Mouse (Mus musculus): ENCODE results near the gene Ip6k3. TPM values are rescaled to one million over a fixed set of nuclear protein-coding genes. Genes with fewer than 3 reads are reported as not detected.

Ip6k3 gene
- total RNA-seq, 1 experiment, result 0.27 TPM

GRCm38 (mm10) chr17:27168569-27168968 is 974 bp upstream of the Ip6k3 start:
- no peak for TF ChIP-seq CHD2 (IDR thresholded peaks at IDR 0.05; ENCODE audit: low read depth, low read length)
- no peak for TF ChIP-seq ZNF384 (IDR thresholded peaks at IDR 0.05; ENCODE audit: low read depth, low read length)
- no peak for TF ChIP-seq MAFK (IDR thresholded peaks at IDR 0.05; ENCODE audit: insufficient read depth, low read depth, low read length)
- TF ChIP-seq ZC3H11A (IDR thresholded peaks at IDR 0.05; ENCODE audit: borderline replicate concordance, low read depth, low read length), result no peak
- Histone ChIP-seq H3K4me1 (ENCODE audit: control insufficient read depth in 2 of 2, insufficient read depth in 2 of 2, low read length in 2 of 2, poor library complexity in 1 of 2) (no peaks in the 10 kb centered on the region), H3K4me3 (ENCODE audit: insufficient read depth in 1 of 2, low read depth in 1 of 2, low read length in 2 of 2, poor library complexity in 1 of 2, severe bottlenecking in 1 of 2) (no peak overlapping the region), H3K36me3 (ENCODE audit: control insufficient read depth, insufficient read depth, low read length, poor library complexity, severe bottlenecking) (no peaks in the 10 kb centered on the region), H3K27ac (ENCODE audit: insufficient read depth, low read depth, low read length, poor library complexity, severe bottlenecking) (no peak overlapping the region), H3K9me3 (ENCODE audit: control insufficient read depth, insufficient read depth, low read depth, low read length) (no peaks in the 10 kb centered on the region), H3K9ac (ENCODE audit: insufficient read depth, low read depth, low read length, poor library complexity, severe bottlenecking) (no peak overlapping the region)
- in situ Hi-C loops (cut with MboI; ENCODE audit: low sequenced_read_pairs in 2 of 2, unreplicated experiment in 2 of 2), result no loop called here
- no peak for DNase-seq (ENCODE audit: low read depth, low spot score)

GRCm38 (mm10) chr17:27166901-27167300 is 694 bp downstream of the Ip6k3 start:
- Histone ChIP-seq H3K9ac (ENCODE audit: insufficient read depth, low read depth, low read length, poor library complexity, severe bottlenecking) (no peak overlapping the region), H3K4me1 (ENCODE audit: control insufficient read depth in 2 of 2, insufficient read depth in 2 of 2, low read length in 2 of 2, poor library complexity in 1 of 2) (no peaks in the 10 kb centered on the region; a peak in 1 of 4 replicates), H3K36me3 (ENCODE audit: control insufficient read depth, insufficient read depth, low read length, poor library complexity, severe bottlenecking) (no peaks in the 10 kb centered on the region), H3K4me3 (ENCODE audit: insufficient read depth in 1 of 2, low read depth in 1 of 2, low read length in 2 of 2, poor library complexity in 1 of 2, severe bottlenecking in 1 of 2) (no peak overlapping the region), H3K9me3 (ENCODE audit: control insufficient read depth, insufficient read depth, low read depth, low read length) (no peaks in the 10 kb centered on the region), H3K27ac (ENCODE audit: insufficient read depth, low read depth, low read length, poor library complexity, severe bottlenecking) (no peak overlapping the region)
- no peak for TF ChIP-seq MAFK (IDR thresholded peaks at IDR 0.05; ENCODE audit: insufficient read depth, low read depth, low read length)
- TF ChIP-seq HCFC1 (IDR thresholded peaks at IDR 0.05; ENCODE audit: borderline replicate concordance, insufficient read depth, low read length), result no peak
- no peak for TF ChIP-seq ZNF384 (IDR thresholded peaks at IDR 0.05; ENCODE audit: low read depth, low read length)
- TF ChIP-seq ZC3H11A (IDR thresholded peaks at IDR 0.05; ENCODE audit: borderline replicate concordance, low read depth, low read length), result no peak
- TF ChIP-seq CHD2 (IDR thresholded peaks at IDR 0.05; ENCODE audit: low read depth, low read length), result no peak
- in situ Hi-C loops (cut with MboI; ENCODE audit: low sequenced_read_pairs in 2 of 2, unreplicated experiment in 2 of 2), result no loop called here
- no peak for DNase-seq (ENCODE audit: low read depth, low spot score)

GRCm38 (mm10) chr17:27165054-27165773 is 2.4 kb downstream of the Ip6k3 start:
- no peak for TF ChIP-seq ZNF384 (IDR thresholded peaks at IDR 0.05; ENCODE audit: low read depth, low read length)
- TF ChIP-seq ZC3H11A (IDR thresholded peaks at IDR 0.05; ENCODE audit: borderline replicate concordance, low read depth, low read length), result no peak
- no peak for TF ChIP-seq HCFC1 (IDR thresholded peaks at IDR 0.05; ENCODE audit: borderline replicate concordance, insufficient read depth, low read length)
- no peak for TF ChIP-seq MAFK (IDR thresholded peaks at IDR 0.05; ENCODE audit: insufficient read depth, low read depth, low read length)
- TF ChIP-seq CHD2 (IDR thresholded peaks at IDR 0.05; ENCODE audit: low read depth, low read length), result no peak
- H3K9ac ChIP-seq (ENCODE audit: insufficient read depth, low read depth, low read length, poor library complexity, severe bottlenecking), result no peak overlapping the region
- no peak overlapping the region for H3K4me3 ChIP-seq (ENCODE audit: insufficient read depth in 1 of 2, low read depth in 1 of 2, low read length in 2 of 2, poor library complexity in 1 of 2, severe bottlenecking in 1 of 2)
- no peaks in the 10 kb centered on the region for H3K9me3 ChIP-seq (ENCODE audit: control insufficient read depth, insufficient read depth, low read depth, low read length)
- no peak for DNase-seq (ENCODE audit: low read depth, low spot score)
- no peaks in the 10 kb centered on the region for H3K36me3 ChIP-seq (ENCODE audit: control insufficient read depth, insufficient read depth, low read length, poor library complexity, severe bottlenecking)
- no peaks in the 10 kb centered on the region; a peak in 1 of 4 replicates for H3K4me1 ChIP-seq (ENCODE audit: control insufficient read depth in 2 of 2, insufficient read depth in 2 of 2, low read length in 2 of 2, poor library complexity in 1 of 2)
- H3K27ac ChIP-seq (ENCODE audit: insufficient read depth, low read depth, low read length, poor library complexity, severe bottlenecking), result no peak overlapping the region
- in situ Hi-C loops (cut with MboI; ENCODE audit: low sequenced_read_pairs in 2 of 2, unreplicated experiment in 2 of 2), result no loop called here

- no peak for DNase-seq (ENCODE audit: low read depth, low spot score)
- H3K9me3 ChIP-seq (ENCODE audit: control insufficient read depth, insufficient read depth, low read depth, low read length), result no peaks in the 10 kb centered on the region
- TF ChIP-seq CHD2 (IDR thresholded peaks at IDR 0.05; ENCODE audit: low read depth, low read length), result no peak
- no peak for TF ChIP-seq ZC3H11A (IDR thresholded peaks at IDR 0.05; ENCODE audit: borderline replicate concordance, low read depth, low read length)
- TF ChIP-seq ZNF384 (IDR thresholded peaks at IDR 0.05; ENCODE audit: low read depth, low read length), result no peak
- no peak for TF ChIP-seq HCFC1 (IDR thresholded peaks at IDR 0.05; ENCODE audit: borderline replicate concordance, insufficient read depth, low read length)
- no peak for TF ChIP-seq MAFK (IDR thresholded peaks at IDR 0.05; ENCODE audit: insufficient read depth, low read depth, low read length)
- H3K9ac ChIP-seq (ENCODE audit: insufficient read depth, low read depth, low read length, poor library complexity, severe bottlenecking), result no peak overlapping the region
- in situ Hi-C loops (cut with MboI; ENCODE audit: low sequenced_read_pairs in 2 of 2, unreplicated experiment in 2 of 2), result no loop called here
- H3K36me3 ChIP-seq (ENCODE audit: control insufficient read depth, insufficient read depth, low read length, poor library complexity, severe bottlenecking), result no peaks in the 10 kb centered on the region
- no peak overlapping the region for H3K27ac ChIP-seq (ENCODE audit: insufficient read depth, low read depth, low read length, poor library complexity, severe bottlenecking)
- no peaks in the 10 kb centered on the region; a peak in 1 of 4 replicates for H3K4me1 ChIP-seq (ENCODE audit: control insufficient read depth in 2 of 2, insufficient read depth in 2 of 2, low read length in 2 of 2, poor library complexity in 1 of 2)
- no peak overlapping the region for H3K4me3 ChIP-seq (ENCODE audit: insufficient read depth in 1 of 2, low read depth in 1 of 2, low read length in 2 of 2, poor library complexity in 1 of 2, severe bottlenecking in 1 of 2)
Observed at GRCm38 (mm10) chr17:27160905-27161304, 6.7 kb downstream of the Ip6k3 start.

Measured in ES-E14 (cell line).